Mouse (Mus musculus) gastrocnemius, adult 2 months (tissue): ENCODE measurements around the gene Atp6v0a1. TPM values are rescaled to one million over a fixed set of nuclear protein-coding genes. Genes with fewer than 3 reads are reported as not detected.

Experiments used
- DNase-seq: peaks from one replicate; pipeline ENCODE4 v3.0.0; 2022
- H3K27ac ChIP-seq: fragments of 200-600 bp; 2 replicates; pipeline ENCODE4 v1.8.1; 2022; ENCODE audit warnings: mild to moderate bottlenecking
- H3K4me3 ChIP-seq: fragments of 200-600 bp; 2 replicates; pipeline ENCODE4 v1.8.1; 2022; ENCODE audit warnings: mild to moderate bottlenecking, moderate library complexity
- CTCF ChIP-seq: fragments of 200-600 bp; IDR thresholded peaks from 2 replicates; pipeline ENCODE4 v1.8.1; 2022; ENCODE audit warnings: antibody characterized with exemption, mild to moderate bottlenecking, moderate library complexity
- intact Hi-C: fragments of 180-260 bp; cut with DNase I; formaldehyde crosslinking; loops from one replicate; pipeline ENCODE4 v1.15.1; 2025
- microRNA-seq: library from miRNA; unstranded; fragments of <30 nt; microRNA quantifications from one replicate; pipeline ENCODE4 v1.2.0, GENCODE M21; 2021
- total RNA-seq, 2 experiments: library from RNA; stranded (reverse); gene quantifications; 2 replicates each; pipeline ENCODE4 v1.2.3; 2021

Atp6v0a1 gene
- total RNA-seq, 2 experiments from 2014 or later: 59.6 to 65.2 TPM

DNA sequence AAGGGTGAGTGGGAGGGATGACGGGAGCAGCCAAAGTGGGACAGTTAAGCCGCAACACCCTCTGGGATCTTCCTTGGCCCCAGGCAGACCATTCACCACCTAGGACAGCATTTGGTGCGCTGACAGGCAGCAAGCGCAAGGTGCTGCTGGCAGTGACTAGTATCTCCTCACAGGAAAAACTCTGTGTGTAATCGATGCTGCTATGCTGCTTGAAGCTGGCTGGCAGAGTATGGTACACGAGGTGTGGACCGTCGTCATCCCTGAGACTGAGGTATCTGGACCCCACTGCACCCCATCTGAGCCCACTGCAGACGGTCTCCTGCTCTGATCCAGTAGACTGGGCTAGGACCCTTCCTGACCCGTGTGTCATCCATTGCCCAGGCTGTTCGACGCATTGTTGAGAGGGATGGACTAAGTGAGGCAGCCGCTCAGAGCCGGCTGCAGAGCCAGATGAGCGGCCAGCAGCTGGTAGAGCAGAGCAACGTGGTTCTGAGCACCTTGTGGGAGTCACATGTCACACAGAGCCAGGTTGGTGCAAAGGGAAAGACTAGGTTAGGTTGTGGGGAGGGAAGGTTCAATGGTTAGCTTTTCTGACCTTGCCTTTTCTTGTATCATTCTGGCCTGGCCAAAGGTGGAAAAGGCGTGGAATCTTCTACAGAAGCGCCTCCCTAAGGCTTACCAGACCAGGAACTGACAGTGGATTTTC lies 76.5 kb downstream of the Atp6v0a1 start:
- TF ChIP-seq CTCF: no peak
- intact Hi-C loops: no loop called here
- Histone ChIP-seq H3K4me3 (peak overlapping the region; percentile 84), H3K27ac (peak overlapping the region; percentile 93)
- no peak for DNase-seq

DNA sequence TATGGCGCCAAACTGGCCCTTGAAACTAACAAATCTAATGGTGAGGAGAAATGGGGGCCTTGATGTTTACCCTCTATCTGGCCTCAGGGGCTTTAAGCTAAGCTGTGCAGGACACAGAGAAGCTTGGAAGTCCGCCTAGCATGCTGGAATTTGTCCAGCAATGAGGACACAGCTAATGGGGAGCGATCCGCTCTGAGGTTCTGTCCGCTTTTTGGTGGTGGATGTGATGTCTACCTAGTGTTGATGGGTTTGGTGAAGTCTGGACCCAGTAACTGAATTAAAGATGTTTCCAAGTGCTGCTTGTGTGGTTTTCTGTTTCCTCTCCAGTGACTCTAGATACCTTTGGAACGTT lies 77.0 kb downstream of the Atp6v0a1 start:
- peak; percentile 38 for DNase-seq
- Histone ChIP-seq H3K4me3 (peak overlapping the region; percentile 84), H3K27ac (peak overlapping the region; percentile 93)
- intact Hi-C loops: no loop called here
- TF ChIP-seq CTCF: no peak

DNA sequence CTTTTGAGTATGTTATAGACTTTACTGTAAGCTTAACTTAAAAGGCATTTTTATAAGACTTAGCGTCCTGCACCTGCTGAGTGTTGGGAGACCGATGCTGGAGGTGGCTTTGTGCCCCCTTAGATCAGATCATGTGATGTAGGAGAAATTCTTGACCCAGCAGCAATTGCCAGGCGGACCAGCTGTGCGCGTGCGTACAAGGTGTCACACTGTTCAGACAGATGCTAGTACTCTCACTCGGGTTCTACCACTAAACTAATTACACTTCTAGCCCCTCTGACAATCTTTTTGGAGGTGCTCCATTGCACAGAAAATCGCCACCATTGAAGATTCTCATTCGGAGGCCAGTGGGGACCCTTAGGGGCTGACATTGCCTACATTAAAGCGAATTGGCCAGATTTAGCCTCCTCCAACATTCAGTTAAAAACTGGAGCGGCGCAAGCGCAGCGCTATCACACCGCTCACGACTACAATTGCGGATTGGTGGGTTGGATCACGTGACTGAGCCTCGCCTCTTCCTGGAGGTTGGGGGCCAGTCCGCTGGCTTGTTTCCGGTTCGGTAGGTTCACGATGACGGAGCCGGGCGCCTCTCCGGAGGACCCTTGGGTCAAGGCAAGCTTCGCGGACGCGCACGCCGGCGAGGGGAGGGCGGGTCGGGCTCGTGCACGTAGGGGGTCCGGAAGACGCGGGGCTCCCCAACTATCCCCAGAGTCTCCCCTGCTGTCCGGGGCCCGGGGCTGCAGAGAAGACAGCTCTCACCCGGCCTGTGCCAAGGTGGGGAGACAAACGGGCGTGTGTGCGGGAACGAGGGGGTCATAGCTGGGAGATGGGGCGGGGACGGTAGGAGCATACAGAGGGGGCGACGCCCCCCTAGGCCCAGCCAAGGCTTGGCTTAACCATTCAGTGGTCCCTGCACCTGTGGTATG lies 77.8 kb downstream of the Atp6v0a1 start, which contains the start of gene Mlx:
Gene Mlx (plus strand): TSS at position 522 of the 926 bp plus-strand sequence.
- TF ChIP-seq CTCF: no peak
- DNase-seq: peak; percentile 93
- intact Hi-C loops: no loop called here
- H3K4me3 ChIP-seq: peak within 1 kb of the TSS; percentile 84
- H3K27ac ChIP-seq: peak within 1 kb of the TSS; percentile 93

DNA sequence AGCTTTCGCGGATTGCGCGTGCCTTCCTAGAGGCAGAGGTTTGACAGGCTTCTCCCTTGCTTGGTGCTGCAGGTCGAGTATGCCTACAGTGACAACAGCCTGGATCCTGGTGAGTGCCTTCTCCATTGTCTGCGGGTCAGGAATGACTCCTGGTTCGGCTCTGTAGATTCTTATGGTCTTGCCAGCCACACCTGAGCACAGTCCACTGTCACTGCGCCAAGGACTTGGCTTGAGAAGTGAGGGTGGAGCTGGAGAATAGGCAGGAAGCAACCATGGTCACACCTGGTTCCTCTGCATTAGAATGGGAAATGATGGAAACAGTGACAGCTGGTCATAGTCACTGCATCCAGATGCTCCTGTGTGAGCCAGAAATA lies 78.4 kb downstream of the Atp6v0a1 start:
- H3K27ac ChIP-seq: peak overlapping the region; percentile 93
- intact Hi-C loops: no loop called here
- H3K4me3 ChIP-seq: peak overlapping the region; percentile 84
- DNase-seq: no peak
- TF ChIP-seq CTCF: no peak

DNA sequence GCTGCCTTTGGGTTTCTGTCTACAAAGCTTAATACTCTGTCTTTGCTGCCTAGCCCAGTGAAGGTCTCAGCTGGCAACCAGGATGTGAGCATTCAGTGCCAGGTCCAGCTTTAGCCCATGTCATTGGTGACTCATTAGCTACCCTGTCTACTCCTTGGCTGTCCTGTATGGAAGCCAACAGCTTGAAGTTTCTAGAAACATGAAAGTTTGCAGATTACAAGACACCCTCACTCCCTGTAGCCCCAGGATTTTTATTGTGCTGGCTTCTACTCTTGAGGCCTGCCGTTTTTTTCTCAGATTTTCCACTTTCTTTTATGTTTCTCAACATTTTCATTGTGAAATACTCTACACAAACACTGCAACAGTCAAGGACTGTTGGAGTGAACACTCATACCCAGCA lies 80.7 kb downstream of the Atp6v0a1 start:
- DNase-seq: no peak
- TF ChIP-seq CTCF: no peak
- H3K27ac ChIP-seq: no peak overlapping the region
- H3K4me3 ChIP-seq: no peak overlapping the region
- intact Hi-C loops: no loop called here

DNA sequence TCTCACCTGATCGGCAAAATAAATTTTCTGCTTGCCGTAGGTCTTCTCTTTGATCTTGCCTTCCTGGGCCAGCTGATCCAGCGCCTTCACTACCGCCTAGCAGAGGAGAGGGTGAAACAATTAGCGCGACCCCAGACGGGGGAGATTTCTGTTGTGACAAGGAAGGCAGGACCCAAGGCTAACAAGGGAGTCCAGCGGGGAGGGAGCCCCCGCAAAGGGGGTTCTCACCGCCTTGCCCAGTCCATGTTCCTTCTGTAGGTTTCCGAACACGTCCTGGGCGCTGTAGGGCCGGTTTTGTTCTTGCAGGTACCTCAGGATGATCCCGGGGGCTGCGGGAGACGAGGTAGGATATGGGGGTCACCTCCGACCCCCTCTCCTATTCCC lies 85.7 kb downstream of the Atp6v0a1 start:
- Histone ChIP-seq H3K27ac (peak overlapping the region; percentile 99), H3K4me3 (peak overlapping the region; percentile 100)
- intact Hi-C loops: loop anchor here (1.0 kb wide), 1 partner anchor 78 kb away; no protein-coding TSS in a partner anchor
- no peak for DNase-seq
- TF ChIP-seq CTCF: no peak

DNA sequence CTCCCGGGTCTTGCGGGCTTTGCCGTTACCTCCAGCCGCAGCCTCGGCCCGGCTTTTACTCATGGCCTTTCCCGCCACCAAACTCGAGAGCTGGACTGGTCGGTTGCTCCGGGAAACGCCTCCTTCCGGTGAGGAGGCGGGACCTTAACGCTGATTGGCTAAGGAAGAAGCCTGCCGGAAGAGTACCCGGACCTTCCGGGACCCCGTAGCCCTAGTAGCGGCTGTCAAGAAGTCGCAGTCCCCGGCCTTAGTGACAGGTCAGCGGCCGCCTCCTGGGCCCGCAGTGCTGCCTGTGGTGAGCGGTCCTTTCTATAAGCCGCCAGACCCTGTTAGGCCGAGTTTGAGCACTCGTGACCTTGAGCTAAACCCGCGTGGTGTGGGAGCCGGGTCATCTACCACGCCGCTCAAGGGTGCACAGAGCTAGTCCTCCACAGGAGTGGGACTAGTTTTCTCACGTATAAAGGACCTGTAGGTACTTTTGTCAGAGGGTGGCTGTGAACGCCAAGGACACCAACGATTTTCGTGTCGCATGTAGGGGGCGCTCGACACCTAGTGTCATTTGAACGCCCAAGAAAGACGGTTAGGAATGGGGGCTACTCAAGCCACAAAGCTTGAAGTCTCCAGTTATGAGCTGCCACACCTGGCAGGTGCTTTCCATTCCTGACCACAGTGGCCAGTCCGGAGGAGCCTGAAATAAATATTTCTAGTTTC lies 86.2 kb downstream of the Atp6v0a1 start, which contains the start of gene Psmc3ip:
Gene Psmc3ip (minus strand): TSS at position 123 of the 711 bp plus-strand sequence.
- peak; percentile 87 for TF ChIP-seq CTCF
- peak within 1 kb of the TSS; percentile 100 for H3K4me3 ChIP-seq
- H3K27ac ChIP-seq: peak within 1 kb of the TSS; percentile 99
- intact Hi-C loops: loop anchor here (1.0 kb wide), 1 partner anchor 78 kb away; no protein-coding TSS in a partner anchor
- DNase-seq: peak; percentile 97

DNA sequence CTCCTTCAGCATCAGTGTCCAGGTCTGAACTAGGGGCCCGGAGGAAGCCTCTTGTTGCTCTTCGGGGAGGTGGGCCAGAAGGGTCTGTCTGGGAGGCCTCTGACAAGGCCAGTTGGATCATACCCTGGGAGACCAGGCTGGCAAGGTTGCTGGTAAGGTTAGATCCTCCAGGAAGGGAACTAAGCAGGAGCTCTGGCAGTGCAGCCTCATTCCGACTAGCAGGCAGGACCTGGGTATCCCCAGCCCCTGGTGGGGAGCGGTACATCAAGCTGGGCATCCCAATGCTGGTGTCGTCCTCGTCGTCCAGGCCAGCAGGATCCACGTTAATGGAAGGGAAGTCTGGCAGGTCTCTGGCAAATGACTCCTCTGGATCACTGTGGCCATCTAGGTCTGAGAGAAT lies 89.0 kb downstream of the Atp6v0a1 start:
- Histone ChIP-seq H3K4me3 (no peak overlapping the region), H3K27ac (no peak overlapping the region)
- DNase-seq: no peak
- no peak for TF ChIP-seq CTCF
- intact Hi-C loops: no loop called here

DNA sequence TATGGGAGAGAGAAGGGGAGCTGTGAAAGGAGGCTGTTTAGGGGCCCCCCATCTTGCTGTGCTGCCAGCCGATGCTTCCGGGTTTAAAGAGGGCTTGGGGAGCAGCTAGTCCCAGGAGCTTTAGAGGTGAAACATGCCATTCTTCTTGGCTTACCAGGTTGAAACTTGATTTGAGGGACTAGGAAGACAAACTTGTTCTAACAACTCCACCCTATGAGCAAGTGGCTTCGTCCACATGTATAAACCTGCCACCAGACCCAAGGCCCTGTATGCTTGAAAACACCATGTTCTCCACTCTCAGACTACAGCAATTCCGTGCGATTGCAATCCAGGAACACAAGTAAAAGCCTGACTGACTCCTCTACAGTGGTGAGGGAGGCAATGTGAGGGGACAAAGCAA lies 93.8 kb downstream of the Atp6v0a1 start:
- TF ChIP-seq CTCF: no peak
- DNase-seq: no peak
- Histone ChIP-seq H3K27ac (no peak overlapping the region), H3K4me3 (no peak overlapping the region)
- intact Hi-C loops: no loop called here

DNA sequence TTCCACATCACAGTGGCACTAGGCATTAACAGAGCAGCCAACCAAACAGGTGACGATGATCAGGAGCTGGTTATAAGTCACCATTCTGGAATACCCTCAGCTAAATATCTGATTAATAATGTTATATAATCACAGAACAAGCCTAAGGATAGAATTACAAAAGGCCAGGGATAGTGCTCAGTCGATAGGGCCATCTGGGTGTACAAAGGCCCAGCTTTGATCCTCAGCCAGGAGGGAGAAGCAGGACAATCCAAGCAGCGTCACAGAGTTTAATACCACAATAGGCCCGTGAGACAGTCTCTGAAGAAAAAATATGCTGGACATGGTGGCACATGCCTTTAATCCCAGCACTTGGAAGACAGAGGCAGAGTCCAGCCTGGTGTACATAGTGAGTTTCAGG lies 100.1 kb downstream of the Atp6v0a1 start:
- intact Hi-C loops: no loop called here
- DNase-seq: no peak
- H3K4me3 ChIP-seq: no peak overlapping the region
- TF ChIP-seq CTCF: no peak
- no peak overlapping the region for H3K27ac ChIP-seq

DNA sequence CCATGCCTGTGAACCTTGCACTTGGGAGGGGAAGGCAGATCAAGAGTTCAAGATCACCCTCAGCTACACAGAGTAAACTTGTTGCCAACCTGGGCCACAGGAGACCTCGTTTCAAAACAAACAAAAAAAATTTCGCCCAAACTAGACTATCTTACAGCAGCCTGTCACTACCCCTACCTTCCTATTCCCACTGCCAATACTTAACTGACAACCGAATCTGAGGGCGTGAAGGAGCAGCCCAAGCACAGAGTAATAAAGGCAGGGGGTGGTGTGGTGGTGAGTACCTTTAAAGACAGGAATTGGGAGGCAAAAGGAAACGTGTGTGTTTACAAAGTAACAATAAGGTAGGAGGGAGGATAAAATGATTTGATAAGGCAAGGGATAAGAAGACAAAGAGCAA lies 101.5 kb downstream of the Atp6v0a1 start:
- Histone ChIP-seq H3K4me3 (no peak overlapping the region), H3K27ac (no peak overlapping the region)
- TF ChIP-seq CTCF: no peak
- intact Hi-C loops: no loop called here
- no peak for DNase-seq

DNA sequence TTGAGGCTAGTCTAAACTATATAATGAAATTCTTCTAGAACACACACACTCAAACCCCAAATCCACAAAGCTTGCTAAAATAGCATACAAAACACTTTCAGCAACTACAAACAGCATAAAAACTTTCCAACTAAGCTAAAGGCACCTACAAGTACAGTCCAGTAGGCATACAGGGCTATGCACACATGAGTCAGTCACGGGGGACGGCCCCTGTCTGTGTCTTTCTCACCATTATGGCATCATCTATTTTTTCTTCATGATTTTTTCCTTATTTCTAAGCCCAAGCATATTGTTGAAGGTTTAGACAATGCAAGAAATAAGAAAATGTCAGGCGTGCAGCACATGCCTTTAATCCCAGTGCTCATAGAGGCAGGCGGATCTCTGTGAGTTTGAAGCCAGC lies 101.9 kb downstream of the Atp6v0a1 start:
- DNase-seq: no peak
- TF ChIP-seq CTCF: no peak
- H3K27ac ChIP-seq: no peak overlapping the region
- intact Hi-C loops: no loop called here
- H3K4me3 ChIP-seq: no peak overlapping the region

DNA sequence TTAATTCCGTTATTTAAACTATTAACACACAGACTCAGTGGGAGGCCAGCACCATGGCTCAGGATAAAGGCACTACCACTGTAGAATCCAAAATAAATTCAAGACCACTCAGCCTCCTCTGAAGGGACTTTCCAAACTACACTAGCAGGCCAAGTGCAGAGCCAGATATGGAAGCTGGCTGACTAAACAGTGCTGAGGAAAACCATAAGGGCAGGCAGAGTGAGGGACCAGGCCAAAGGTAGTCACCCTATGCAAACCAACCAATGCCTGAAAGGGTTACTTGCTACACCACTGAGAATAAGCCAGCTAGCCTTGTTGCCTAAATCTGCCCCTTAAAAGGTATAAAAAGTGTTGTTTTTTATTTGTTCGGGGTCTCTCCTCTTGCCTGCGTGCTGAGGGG lies 102.9 kb downstream of the Atp6v0a1 start:
- Histone ChIP-seq H3K4me3 (no peak overlapping the region), H3K27ac (no peak overlapping the region)
- no peak for TF ChIP-seq CTCF
- intact Hi-C loops: no loop called here
- no peak for DNase-seq

Small RNA genes within 50 kb of the gene (microRNA-seq; reads per million reads assigned to microRNA genes)
- not detected for gene Mir6928

Other genes with a start within 250 kb of the Atp6v0a1 start
- not detected for gene Kcnh4, start 249.5 kb upstream of the Atp6v0a1 start, total RNA-seq
- gene Hcrt, start 246.5 kb upstream of the Atp6v0a1 start, total RNA-seq: not detected
- 1 to 10 TPM; 4.3 to 6.9 TPM for gene Ghdc, start 238.5 kb upstream of the Atp6v0a1 start, total RNA-seq
- 100 to 1,000 TPM; 139 to 145 TPM for gene Stat5b, start 158.7 kb upstream of the Atp6v0a1 start, total RNA-seq
- gene Stat5a, start 150.1 kb upstream of the Atp6v0a1 start, total RNA-seq: 10 to 100 TPM; 11.7 to 15.8 TPM
- gene Stat3, start 69.9 kb upstream of the Atp6v0a1 start, total RNA-seq: 10 to 100 TPM; 40.6 to 44.2 TPM
- gene Cavin1, start 38.6 kb upstream of the Atp6v0a1 start, total RNA-seq: 100 to 1,000 TPM; 133 to 149 TPM
- 1 to 10 TPM; 3.3 to 4.1 TPM for gene Naglu, start 60.6 kb downstream of the Atp6v0a1 start, total RNA-seq
- under 1 TPM in 1 of 2 experiments, not detected in 1; 0.18 TPM for gene Hsd17b1, start 69.0 kb downstream of the Atp6v0a1 start, total RNA-seq
- gene Coasy, start 73.1 kb downstream of the Atp6v0a1 start, total RNA-seq: 1 to 10 TPM; 7.1 to 9.8 TPM
- gene Mlx, start 77.8 kb downstream of the Atp6v0a1 start, total RNA-seq: 10 to 100 TPM; 12.5 to 14.4 TPM
- 1 to 10 TPM; 1.5 to 2.2 TPM for gene Psmc3ip, start 86.0 kb downstream of the Atp6v0a1 start, total RNA-seq
- gene Retreg3, start 110.4 kb downstream of the Atp6v0a1 start, total RNA-seq: 10 to 100 TPM; 30.3 to 31.1 TPM
- gene Tubg1, start 110.5 kb downstream of the Atp6v0a1 start, total RNA-seq: 10 to 100 TPM; 22.0 to 30.2 TPM
- 1 to 10 TPM; 2.4 to 3.6 TPM for gene Tubg2, start 146.5 kb downstream of the Atp6v0a1 start, total RNA-seq
- 1 to 10 TPM; 1.2 to 1.6 TPM for gene Cntnap1, start 161.1 kb downstream of the Atp6v0a1 start, total RNA-seq
- gene Plekhh3, start 161.9 kb downstream of the Atp6v0a1 start, total RNA-seq: 10 to 100 TPM; 20.7 to 35.3 TPM
- not detected for gene Ccr10, start 166.0 kb downstream of the Atp6v0a1 start, total RNA-seq
- gene Ezh1, start 217.0 kb downstream of the Atp6v0a1 start, total RNA-seq: 10 to 100 TPM; 25.9 to 26.3 TPM
- gene Ramp2, start 236.6 kb downstream of the Atp6v0a1 start, total RNA-seq: 10 to 100 TPM; 34.8 to 37.0 TPM
- gene Vps25, start 244.3 kb downstream of the Atp6v0a1 start, total RNA-seq: 10 to 100 TPM; 40.2 to 53.4 TPM